Mouse (Mus musculus) cerebellum, adult 2 months (tissue): Measurements from ENCODE around the gene Selenbp1. TPM values are rescaled to one million over a fixed set of nuclear protein-coding genes. Genes with fewer than 3 reads are reported as not detected.
"Not testable (repeated sequence)": the region's sequence is repeated elsewhere in the genome, so short reads cannot be mapped to it uniquely, and the experiment has no call there.

Experiments used
- DNase-seq, 2 experiments: peaks; one replicate each; pipeline ENCODE4 v3.0.0; 2021
- H3K27ac ChIP-seq: fragments of 200-500 bp; 2 replicates; pipeline ENCODE4 v1.5.1; 2012; ENCODE audit warnings: low read length, control low read depth, inconsistent platforms; ENCODE audit not compliant: insufficient read depth
- H3K27me3 ChIP-seq: fragments of 200-500 bp; 2 replicates; pipeline ENCODE4 v1.6.1; 2012; ENCODE audit warnings: inconsistent platforms, mild to moderate bottlenecking, low read length, moderate library complexity; ENCODE audit not compliant: control insufficient read depth, insufficient read depth
- H3K4me1 ChIP-seq: fragments of 200-500 bp; 2 replicates; pipeline ENCODE4 v1.6.1; 2011; ENCODE audit warnings: low read length; ENCODE audit not compliant: control insufficient read depth, insufficient read depth
- H3K4me3 ChIP-seq: fragments of 200-500 bp; replicated peaks from 2 replicates; pipeline ENCODE3; 2011; ENCODE audit warnings: mild to moderate bottlenecking, low read depth, low read length, control low read depth; ENCODE audit not compliant: insufficient read depth
- WGBS: fragments of 180-500 bp; shearing (Covaris S2); methylation state at CpG from one replicate; pipeline ENCODE4 v1.1.7; 2018; 5-methylcytosine and 5-hydroxymethylcytosine counted together
- polyA plus RNA-seq: library from polyadenylated mRNA; depleted of rRNA; stranded (reverse); fragments of >200 nt; gene quantifications from 2 replicates; pipeline ENCODE4 v1.2.3, GENCODE M21; 2012

The Selenbp1 gene
- polyA plus RNA-seq, 1 experiment = 12.5 TPM

GRCm38 (mm10) chr3:94931427-94932082 is 1.3 kb upstream of the Selenbp1 start:
- not testable (repeated sequence) for DNase-seq, H3K4me3 ChIP-seq, H3K4me1 ChIP-seq, H3K27me3 ChIP-seq, H3K27ac ChIP-seq
- WGBS = 88% methylated on average over 10 of the region's 10 CpGs

DNA sequence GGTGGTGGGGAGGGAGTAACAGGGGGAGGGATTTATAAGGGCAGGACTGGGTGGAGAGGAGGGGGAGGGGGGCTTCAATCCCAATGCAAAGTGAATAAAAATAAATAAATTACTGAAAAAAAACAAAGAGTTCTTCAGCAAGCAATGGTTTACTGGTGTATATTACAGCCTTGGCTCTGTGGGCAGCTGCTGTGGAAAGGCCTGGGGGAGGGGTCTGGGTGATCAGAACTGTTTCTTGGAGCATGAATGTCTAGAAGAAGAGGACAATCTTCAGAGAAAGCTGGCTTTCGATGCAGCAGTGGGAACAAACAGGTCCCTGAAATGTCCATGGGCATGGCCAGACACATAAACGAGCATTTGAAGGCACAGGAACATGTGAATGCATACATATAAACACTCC is 577 bp upstream of the Selenbp1 start:
- DNase-seq, H3K4me3 ChIP-seq, H3K4me1 ChIP-seq, H3K27ac ChIP-seq, H3K27me3 ChIP-seq: not testable (repeated sequence)
- 44% methylated on average over 2 of the region's 2 CpGs for WGBS

- not testable (repeated sequence) for H3K4me1 ChIP-seq, DNase-seq, H3K4me3 ChIP-seq, H3K27me3 ChIP-seq, H3K27ac ChIP-seq
- no CpG with 5 or more reads among the region's 2 CpGs for WGBS
These were observed 748 bp downstream of the Selenbp1 start for GRCm38 (mm10) chr3:94933604-94934003.

DNA sequence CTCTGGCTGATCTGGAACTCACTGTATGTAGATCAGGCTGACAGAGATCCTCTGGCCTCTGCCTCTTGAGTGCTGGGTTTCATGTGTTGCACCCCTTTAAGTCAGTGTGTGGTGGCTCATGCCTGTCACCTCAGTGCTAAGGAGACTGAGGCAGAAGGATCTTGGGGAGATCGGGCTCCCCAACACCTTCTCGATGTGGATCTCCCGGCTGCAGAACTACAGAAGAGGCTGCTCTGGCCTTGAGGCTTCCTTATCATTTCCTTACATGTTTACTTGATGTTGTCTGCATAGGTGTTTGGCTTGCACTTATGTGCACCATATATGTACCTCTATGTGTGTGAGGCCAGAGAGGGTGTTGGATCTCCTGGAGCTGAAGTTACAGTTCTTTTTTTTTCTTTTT is 1.7 kb downstream of the Selenbp1 start:
- not testable (repeated sequence) for H3K27me3 ChIP-seq, H3K27ac ChIP-seq, H3K4me3 ChIP-seq, H3K4me1 ChIP-seq, DNase-seq
- WGBS = 96% methylated on average over 3 of the region's 3 CpGs

DNA sequence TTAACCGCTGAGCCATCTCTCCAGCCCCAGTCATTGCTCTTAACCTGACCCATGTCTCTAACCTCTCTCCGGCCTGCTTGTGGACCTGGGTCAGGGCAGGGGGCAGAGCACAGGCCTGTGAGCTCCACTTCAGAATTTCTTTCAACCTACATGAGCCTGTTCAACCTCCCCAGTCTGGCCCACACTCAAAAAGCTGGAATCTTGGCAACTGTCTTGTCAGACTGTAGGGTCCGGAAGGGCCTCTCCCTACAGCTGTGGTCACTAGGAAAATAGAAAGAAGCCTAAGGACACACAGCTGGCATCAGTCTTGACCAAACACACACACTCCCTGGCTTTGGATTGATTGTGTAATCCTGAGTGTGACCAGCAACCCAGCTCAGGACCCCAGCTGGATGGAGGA is 2.5 kb downstream of the Selenbp1 start:
- not testable (repeated sequence) for DNase-seq, H3K27ac ChIP-seq, H3K4me1 ChIP-seq, H3K4me3 ChIP-seq, H3K27me3 ChIP-seq
- WGBS = 84% methylated on average over 3 of the region's 3 CpGs

GRCm38 (mm10) chr3:94936147-94936546 is 3.3 kb downstream of the Selenbp1 start:
- 53% methylated on average over 5 of the region's 5 CpGs for WGBS
- H3K4me3 ChIP-seq, H3K4me1 ChIP-seq, H3K27me3 ChIP-seq, H3K27ac ChIP-seq, DNase-seq: not testable (repeated sequence)

DNA sequence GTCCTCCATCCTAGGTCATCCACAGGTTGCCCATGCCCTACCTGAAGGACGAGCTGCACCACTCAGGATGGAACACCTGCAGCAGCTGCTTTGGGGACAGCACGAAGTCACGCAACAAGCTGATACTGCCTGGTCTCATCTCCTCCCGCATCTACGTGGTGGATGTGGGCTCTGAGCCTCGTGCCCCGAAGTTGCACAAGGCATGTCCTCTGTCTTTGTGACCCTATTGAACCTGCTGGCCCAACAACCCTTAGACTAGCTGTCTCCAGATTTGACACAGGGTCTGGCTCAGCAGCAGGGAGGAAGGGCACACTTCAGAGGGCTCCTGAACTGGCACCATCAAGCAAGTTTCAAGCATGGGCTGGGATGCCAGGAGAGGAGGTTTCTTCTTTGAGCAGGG is 4.3 kb downstream of the Selenbp1 start:
- not testable (repeated sequence) for H3K4me3 ChIP-seq, DNase-seq, H3K27me3 ChIP-seq, H3K4me1 ChIP-seq, H3K27ac ChIP-seq
- WGBS = 92% methylated on average over 7 of the region's 7 CpGs

- WGBS = 22% methylated on average over 9 of the region's 9 CpGs
- not testable (repeated sequence) for H3K4me3 ChIP-seq, H3K27me3 ChIP-seq, H3K27ac ChIP-seq, H3K4me1 ChIP-seq, DNase-seq
These were observed 7.2 kb downstream of the Selenbp1 start for GRCm38 (mm10) chr3:94940033-94940432.

DNA sequence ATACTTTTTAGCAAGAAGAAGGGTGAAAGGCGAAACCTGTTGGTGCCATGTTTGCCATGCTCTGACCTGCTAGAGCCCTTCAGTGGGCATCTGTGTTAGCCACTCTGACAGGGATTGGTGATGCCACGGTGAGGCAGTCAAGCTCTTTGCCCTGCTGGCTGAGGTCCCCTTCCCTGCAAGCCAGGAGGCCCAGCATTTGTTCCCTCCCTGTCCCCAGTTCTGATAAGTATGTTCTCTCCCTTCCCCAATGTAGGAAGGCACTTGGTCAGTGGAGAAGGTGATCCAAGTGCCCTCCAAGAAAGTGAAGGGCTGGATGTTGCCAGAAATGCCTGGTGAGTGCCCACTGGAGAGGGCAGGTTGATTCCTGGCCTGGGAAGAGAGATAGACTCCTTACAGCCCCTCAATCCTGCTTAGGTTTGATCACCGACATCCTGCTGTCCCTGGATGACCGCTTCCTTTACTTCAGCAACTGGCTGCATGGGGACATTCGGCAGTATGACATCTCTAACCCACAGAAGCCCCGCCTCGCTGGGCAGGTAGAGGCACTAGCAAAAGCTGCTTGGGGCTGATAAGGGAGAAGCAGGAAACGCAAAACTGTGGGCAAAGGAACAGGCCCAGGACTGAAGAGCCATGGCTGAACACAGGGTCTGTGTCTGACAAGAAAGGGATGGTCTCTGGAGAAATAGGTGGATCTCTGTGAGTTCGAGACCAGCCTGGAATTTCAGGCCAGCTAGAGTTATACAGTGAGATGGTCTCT is 9.5 kb downstream of the Selenbp1 start:
- not testable (repeated sequence) for DNase-seq, H3K27me3 ChIP-seq, H3K27ac ChIP-seq, H3K4me1 ChIP-seq, H3K4me3 ChIP-seq
- WGBS = 86% methylated on average over 9 of the region's 9 CpGs

DNA sequence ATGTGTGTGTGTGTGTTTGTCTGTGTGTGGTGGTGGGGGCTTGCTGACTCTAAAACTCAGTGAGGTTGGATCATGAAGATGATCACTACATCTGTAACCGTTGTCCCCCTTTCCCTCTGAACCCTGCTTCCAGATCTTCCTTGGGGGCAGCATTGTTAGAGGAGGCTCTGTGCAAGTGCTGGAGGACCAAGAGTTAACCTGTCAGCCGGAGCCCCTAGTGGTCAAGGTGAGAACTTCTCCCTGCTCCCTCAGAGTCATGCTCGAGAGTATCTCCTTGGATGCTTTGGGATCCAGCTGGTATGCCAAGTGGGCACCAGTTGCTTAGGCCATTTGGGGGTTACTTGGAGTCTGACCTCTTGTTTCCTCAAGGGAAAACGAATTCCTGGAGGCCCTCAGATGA is 10.8 kb downstream of the Selenbp1 start:
- H3K4me1 ChIP-seq, H3K27ac ChIP-seq, DNase-seq, H3K27me3 ChIP-seq, H3K4me3 ChIP-seq: not testable (repeated sequence)
- WGBS = 24% methylated on average over 4 of the region's 4 CpGs
